Mouse (Mus musculus) brain, embryonic 18.5 days (tissue): ENCODE measurements at regions not wholly inside any gene's neighbourhood (a gene's known extent, or its start where the extent isn't known, plus 50 kb on each side); places are given as distances from the start of the nearest gene placed in this dataset.

Source experiments
- DNase-seq: peaks from one replicate; pipeline ENCODE4 v3.0.0-alpha.2; 2012; ENCODE audit warnings: low read depth, low spot score

DNA sequence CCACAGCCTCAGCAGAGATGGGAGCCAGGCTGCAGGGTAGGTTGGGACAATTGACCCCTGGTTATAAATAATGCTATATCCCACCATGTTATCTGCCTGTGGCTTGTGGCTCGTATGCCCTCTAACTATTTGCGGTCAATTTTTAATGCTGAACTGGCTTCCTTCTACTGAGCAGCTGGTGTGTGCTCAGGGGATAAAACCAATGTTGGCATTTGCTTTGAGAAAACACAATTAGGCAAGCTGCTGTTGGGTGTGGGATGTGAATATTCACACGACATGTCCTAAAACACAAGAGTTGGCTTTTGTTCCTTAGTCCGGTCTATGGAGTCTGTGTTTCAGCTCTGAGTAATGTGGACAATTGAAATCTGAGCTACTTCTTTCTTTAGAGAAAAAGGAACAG lies 123.6 kb upstream of the Npvf start:
- no peak for DNase-seq

DNA sequence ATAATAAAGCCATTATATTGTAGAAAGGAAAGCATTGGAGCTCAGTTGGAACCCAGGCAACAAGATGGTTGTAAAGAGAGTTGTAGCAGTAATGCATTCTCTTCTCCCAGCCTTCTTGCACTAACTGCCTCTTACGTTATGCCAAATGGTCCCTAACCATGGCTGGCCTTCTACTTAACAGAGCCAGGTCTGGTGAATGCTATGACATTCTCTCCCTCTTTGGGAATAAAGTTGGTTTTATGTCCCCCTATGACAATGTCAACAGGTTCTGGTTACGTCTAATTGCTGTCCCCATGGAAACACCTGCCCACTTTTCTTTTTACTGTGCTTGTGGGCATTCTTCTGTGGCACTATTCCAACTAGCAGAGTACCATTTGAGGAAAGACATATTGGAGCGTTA lies 126.4 kb upstream of the Npvf start:
- no peak for DNase-seq

DNA sequence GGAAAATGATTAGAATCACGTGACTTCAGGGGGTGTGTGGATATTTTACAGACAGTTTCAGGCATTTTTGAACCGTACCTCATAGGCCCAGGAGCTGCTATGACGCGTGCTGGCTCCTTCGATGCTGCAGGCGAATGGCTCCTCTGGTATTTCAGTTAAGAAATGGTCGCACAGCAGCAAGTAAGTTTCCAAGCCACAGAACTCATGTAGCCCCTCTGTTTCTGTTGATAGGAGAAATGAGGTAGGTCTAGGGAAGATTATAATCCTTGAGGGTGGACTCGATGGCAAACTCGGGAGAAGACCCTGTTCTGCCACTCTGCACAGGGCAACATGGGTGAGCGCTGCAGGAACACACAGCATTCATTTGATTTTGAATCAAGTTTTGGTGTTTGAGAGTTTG lies 127.0 kb upstream of the Npvf start:
- DNase-seq: no peak

DNA sequence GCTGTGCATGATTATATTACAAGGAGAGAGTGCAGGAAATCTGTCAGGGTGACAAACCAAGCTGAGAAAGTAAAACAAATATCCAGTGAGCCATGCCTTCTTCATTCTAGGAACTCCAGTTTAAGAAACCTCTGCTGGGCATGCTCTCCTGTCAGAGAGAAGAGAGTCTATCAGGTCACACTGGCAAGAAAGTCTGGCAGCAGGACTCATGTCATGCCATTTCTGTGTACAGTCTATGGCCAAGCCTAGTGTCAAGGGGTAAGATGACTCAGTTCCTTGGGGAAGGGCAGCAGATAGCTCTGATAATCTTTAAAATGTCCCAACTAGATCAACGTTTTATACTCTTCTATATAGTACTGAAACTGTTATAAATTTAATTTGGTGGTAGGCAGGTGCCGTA lies 128.0 kb upstream of the Npvf start:
- DNase-seq: no peak

DNA sequence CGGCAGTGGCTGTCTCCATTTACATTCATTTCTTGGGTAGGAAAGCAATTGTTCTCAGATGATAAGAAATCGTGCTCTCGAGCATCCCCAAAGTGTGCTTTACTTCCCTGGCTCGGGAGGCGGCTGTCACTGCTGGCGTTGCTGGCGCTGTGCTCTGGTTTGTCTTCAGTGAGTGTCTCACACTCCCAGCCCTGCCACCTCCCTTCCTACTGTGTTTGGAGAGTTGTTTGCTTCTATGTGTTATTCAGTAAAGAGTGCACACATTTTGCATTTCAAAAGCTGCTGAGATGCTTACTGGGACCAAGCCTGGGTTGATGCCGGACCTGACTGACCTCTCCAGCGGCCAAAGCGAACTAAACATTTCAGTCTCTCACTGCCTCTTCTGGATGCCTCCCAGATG lies 129.3 kb upstream of the Npvf start:
- DNase-seq: no peak

DNA sequence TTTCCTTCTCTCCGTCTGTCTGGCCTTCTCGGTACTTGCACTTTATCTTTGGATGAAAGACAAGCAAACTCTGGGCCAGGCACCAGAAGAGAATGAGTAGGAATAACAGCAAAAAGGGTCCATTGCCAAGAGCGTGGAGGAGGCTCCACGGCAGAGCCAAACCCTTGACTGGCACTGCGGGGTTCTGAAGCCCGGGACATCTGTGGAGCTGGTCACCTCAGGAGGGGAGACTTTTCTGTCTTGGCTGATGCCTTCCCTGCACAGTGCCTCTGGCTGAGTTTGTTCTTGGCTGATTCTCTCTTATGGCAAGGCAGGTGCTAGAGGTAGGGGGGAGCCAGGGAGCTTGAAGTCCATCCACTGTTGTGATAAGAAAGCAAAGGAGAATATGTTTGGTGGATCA lies 130.1 kb upstream of the Npvf start:
- no peak for DNase-seq

GRCm38 (mm10) chr6:50787666-50788065 lies 133.4 kb upstream of the Npvf start:
- DNase-seq: no peak

GRCm38 (mm10) chr6:50799963-50800362 lies 145.7 kb upstream of the Npvf start:
- no peak for DNase-seq

DNA sequence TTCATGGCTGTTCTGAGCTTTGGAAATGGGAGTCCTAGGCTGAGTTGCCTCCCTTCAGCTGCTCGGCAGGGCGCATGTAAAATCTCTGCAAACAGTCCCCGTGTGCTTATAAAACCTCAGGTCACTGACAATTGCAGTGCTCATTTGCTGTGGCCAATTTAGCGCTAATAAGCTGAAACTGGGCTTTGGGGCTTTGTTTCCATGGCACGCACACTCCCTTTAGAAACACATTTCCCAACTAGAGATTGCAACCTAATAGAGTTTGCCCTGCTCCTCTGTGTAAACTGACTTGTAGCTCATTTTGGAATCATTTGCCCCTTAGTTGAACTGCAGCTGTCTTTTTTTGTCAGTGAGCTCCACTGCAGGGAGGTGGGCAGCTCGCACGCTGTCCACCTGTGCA lies 148.7 kb upstream of the Npvf start:
- DNase-seq: no peak

DNA sequence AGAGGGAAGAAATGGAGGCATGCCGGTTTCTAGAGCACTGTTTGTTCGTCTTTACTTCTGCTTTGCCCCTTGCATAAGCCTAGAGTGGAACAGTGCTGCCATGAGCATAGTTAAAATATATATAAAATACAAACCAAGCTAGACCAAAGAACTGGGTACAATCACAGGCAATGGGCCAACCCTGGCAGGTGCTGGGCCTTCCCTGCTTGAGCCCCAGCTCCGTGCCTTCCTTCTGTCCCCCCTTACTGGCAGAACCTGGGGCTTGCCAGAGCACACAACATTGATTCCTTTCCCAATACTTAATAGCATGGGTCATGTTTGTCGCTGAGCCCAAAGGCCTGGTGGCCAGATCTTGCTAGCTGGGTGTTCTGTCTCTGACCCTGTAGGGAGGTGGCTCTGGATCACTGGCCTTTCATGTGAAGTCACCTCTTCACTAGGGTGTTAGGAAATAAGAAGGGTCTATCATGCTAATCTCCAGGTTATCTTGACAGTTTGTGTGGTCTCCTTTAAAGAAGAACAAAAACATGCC lies 150.3 kb upstream of the Npvf start:
- no peak for DNase-seq

- DNase-seq: no peak
These were observed 152.3 kb upstream of the Npvf start for GRCm38 (mm10) chr6:50806376-50807077.

DNA sequence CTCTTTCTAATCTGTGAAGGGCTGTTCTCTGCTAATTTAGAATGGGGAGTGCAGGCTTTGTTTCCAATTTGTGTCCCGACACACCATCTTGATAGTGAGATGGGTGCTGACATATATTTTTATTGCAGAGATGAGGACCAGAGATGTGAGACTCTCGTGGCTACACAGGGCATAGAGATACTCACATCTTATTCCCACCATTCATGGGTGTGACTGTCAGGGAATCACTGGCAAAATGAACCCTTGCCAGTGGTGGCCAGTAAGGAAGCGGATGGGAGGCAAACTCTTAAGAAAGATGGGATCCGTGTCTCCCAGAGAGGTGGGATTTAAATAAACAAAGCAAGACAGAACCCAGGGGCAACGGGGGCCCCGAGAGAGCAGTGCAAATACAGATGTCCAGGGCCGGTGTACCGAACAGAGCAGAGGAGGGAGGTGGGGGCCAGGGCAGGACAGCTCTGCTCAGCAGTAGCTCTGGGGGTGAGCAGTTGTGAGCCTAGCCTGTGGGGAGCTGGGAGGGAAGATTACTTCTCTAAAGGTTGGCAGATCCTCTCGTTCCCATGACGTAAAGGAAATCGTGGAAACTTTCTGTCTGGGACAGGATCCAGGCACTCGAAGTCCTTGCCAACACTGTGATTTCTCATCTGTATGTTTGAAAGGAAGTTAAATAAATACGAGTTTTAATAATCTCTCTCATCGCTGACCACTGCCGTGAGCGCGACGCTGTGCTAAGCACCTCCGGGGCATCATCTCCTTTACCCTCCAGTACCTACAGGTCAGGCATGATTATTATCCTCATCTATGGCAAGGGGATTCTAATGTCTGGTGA lies 153.2 kb upstream of the Npvf start:
- DNase-seq: no peak

GRCm38 (mm10) chr6:50808126-50808525 lies 153.9 kb upstream of the Npvf start:
- DNase-seq: no peak

GRCm38 (mm10) chr6:50808811-50809668 lies 154.8 kb upstream of the Npvf start:
- no peak for DNase-seq

DNA sequence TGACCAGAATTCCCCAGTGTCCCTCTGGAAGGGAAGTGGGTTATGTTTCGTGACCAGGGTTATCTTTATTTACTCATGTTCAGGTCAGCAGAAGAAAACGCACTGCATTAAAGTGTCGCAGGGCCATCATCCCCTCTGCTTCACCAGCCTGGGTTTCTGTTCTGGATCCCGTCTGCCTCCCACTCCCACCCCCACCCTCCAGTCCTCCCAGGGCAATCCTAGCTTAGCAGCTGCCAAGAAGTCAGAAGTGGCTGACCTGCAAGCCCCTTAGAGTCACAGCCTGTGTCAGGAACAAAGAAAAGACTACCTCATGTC lies 155.4 kb upstream of the Npvf start:
- no peak for DNase-seq

- no peak for DNase-seq
These were observed 160.8 kb upstream of the Npvf start for GRCm38 (mm10) chr6:50814936-50815500.

DNA sequence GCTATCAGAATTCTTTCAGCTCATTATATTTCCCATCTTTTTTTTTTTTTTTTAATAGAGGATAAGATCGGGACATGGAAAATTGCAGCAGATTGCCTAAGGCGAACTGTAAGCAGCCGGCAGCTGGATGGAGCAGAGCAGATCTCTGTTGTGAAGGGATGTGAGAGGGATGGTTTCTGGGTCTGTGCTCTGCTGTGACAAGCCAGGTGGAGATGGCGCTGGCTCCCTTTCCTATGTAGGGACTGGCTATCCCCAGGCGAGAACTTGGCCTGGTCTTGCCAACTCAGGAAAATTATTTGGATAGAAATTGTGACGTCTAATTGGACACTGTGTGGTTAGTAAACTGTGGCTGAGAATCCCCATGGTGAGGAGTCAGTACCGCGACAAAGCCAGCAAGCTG lies 161.3 kb upstream of the Npvf start:
- DNase-seq: no peak

GRCm38 (mm10) chr6:50817430-50817829 lies 163.2 kb upstream of the Npvf start:
- DNase-seq: no peak

GRCm38 (mm10) chr6:50818433-50818832 lies 164.2 kb upstream of the Npvf start:
- DNase-seq: no peak

DNA sequence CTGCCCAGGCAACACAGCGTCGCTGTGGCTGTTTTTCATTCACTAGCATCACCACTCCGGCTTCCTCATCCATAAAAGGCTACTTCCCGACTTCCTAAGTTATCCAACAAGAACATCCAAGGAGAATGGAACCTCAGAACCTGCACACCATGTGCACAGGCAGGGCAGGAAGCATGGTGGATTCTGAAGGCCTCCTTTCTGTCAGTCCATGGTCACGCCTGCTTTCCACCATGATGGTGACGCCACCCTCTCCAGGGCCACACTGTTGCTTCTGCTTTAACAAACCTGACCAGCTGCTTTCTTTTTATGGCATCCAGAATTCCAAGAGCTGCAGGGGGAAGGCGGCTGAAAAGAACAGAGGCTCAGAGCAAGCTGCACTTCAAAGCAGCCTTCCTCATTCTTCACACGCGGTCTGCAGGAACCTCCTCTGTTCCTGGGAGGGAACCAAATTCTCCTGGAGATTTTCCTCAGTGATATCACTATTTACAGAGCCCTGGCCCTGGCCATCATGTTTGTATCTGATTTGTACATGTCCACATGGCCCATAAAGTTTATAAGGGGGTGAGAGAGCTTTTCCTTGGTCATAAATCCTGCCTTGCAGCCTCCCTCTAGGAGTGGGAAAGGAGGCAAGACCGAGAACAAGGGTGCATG lies 164.8 kb upstream of the Npvf start:
- DNase-seq: no peak
